Mouse (Mus musculus): ENCODE results near the gene Radil.
A peak's percentile ranks its signal among the peaks of the same experiment; 100 is the strongest.

The Radil gene

GRCm38 (mm10) chr5:142545014-142545795, 5.7 kb downstream of the Radil start:
- DNase-seq (ENCODE audit: low read depth, low spot score), result peak; percentile 90

- DNase-seq (ENCODE audit: low read depth, low spot score), result no peak
Measured at GRCm38 (mm10) chr5:142537286-142537685, 13.6 kb downstream of the Radil start.

GRCm38 (mm10) chr5:142535388-142535787, 15.5 kb downstream of the Radil start:
- DNase-seq (ENCODE audit: low read depth, low spot score), result no peak

GRCm38 (mm10) chr5:142529915-142530314, 21.0 kb downstream of the Radil start, which contains the start of gene Papolb:
Gene Papolb, minus strand, starts transcription at chr5:142530076.
- peak; percentile 76 for DNase-seq (ENCODE audit: low read depth, low spot score)

- DNase-seq (ENCODE audit: low read depth, low spot score), result no peak
Measured at GRCm38 (mm10) chr5:142524711-142525464, 26.0 kb downstream of the Radil start.

GRCm38 (mm10) chr5:142521195-142521866, 29.6 kb downstream of the Radil start:
- DNase-seq (ENCODE audit: low read depth, low spot score), result no peak

GRCm38 (mm10) chr5:142520360-142520759, 30.5 kb downstream of the Radil start:
- no peak for DNase-seq (ENCODE audit: low read depth, low spot score)

GRCm38 (mm10) chr5:142518973-142519372, 31.9 kb downstream of the Radil start:
- no peak for DNase-seq (ENCODE audit: low read depth, low spot score)

GRCm38 (mm10) chr5:142512112-142512511, 38.8 kb downstream of the Radil start:
- no peak for DNase-seq (ENCODE audit: low read depth, low spot score)

GRCm38 (mm10) chr5:142510061-142510414, 40.9 kb downstream of the Radil start:
- DNase-seq (ENCODE audit: low read depth, low spot score), result no peak

- DNase-seq (ENCODE audit: low read depth, low spot score), result peak; percentile 25
Measured at GRCm38 (mm10) chr5:142509141-142510060, 41.5 kb downstream of the Radil start.

GRCm38 (mm10) chr5:142505695-142506423, 45.0 kb downstream of the Radil start:
- DNase-seq (ENCODE audit: low read depth, low spot score), result peak; percentile 42

- DNase-seq (ENCODE audit: low read depth, low spot score), result no peak
Measured at GRCm38 (mm10) chr5:142504175-142504574, 46.7 kb downstream of the Radil start.

GRCm38 (mm10) chr5:142502414-142502813, 48.5 kb downstream of the Radil start:
- peak; percentile 94 for DNase-seq (ENCODE audit: low read depth, low spot score)

- no peak for DNase-seq (ENCODE audit: low read depth, low spot score)
Measured at GRCm38 (mm10) chr5:142500918-142501317, 50.0 kb downstream of the Radil start.

- peak; percentile 71 for DNase-seq (ENCODE audit: low read depth, low spot score)
Measured at GRCm38 (mm10) chr5:142498964-142499363, 51.9 kb downstream of the Radil start.

GRCm38 (mm10) chr5:142495321-142496096, 55.4 kb downstream of the Radil start:
- DNase-seq (ENCODE audit: low read depth, low spot score), result peak; percentile 47

- no peak for DNase-seq (ENCODE audit: low read depth, low spot score)
Measured at GRCm38 (mm10) chr5:142493307-142493706, 57.6 kb downstream of the Radil start.

GRCm38 (mm10) chr5:142489955-142490707, 60.8 kb downstream of the Radil start:
- no peak for DNase-seq (ENCODE audit: low read depth, low spot score)

Data from ZHBTc4 (cell line).